Mouse (Mus musculus) thymus, postnatal 10 days (tissue): Measurements from ENCODE around the gene Kctd20.

Experiments
- DNase-seq, 2 experiments: peaks; one replicate each; pipeline ENCODE4 v3.0.0; 2021; ENCODE audit warnings: low spot score in 2 of 2

Kctd20 gene

GRCm38 (mm10) chr17:28932274-28932673 lies 19.5 kb upstream of the Kctd20 start:
- DNase-seq = no peak

GRCm38 (mm10) chr17:28934120-28934916 lies 17.4 kb upstream of the Kctd20 start:
- no peak for DNase-seq

- no peak for DNase-seq
Measured at GRCm38 (mm10) chr17:28936133-28936532, 15.6 kb upstream of the Kctd20 start.

GRCm38 (mm10) chr17:28936622-28937345 lies 15.0 kb upstream of the Kctd20 start:
- DNase-seq = peak; percentile 33 to 73

GRCm38 (mm10) chr17:28940776-28941555 lies 10.8 kb upstream of the Kctd20 start:
- DNase-seq = no peak

- no peak for DNase-seq
Measured at GRCm38 (mm10) chr17:28942101-28942500, 9.6 kb upstream of the Kctd20 start.

GRCm38 (mm10) chr17:28943740-28944139 lies 8.0 kb upstream of the Kctd20 start, which contains the start of gene Pxt1:
Gene Pxt1, minus strand, starts transcription at chr17:28943840.
- DNase-seq = no peak

GRCm38 (mm10) chr17:28944481-28944880 lies 7.3 kb upstream of the Kctd20 start:
- DNase-seq = no peak

- DNase-seq = no peak
Measured at GRCm38 (mm10) chr17:28947011-28947939, 4.5 kb upstream of the Kctd20 start.

GRCm38 (mm10) chr17:28948661-28949060 lies 3.1 kb upstream of the Kctd20 start:
- no peak for DNase-seq

GRCm38 (mm10) chr17:28950751-28951150 lies 999 bp upstream of the Kctd20 start:
- no peak for DNase-seq

- DNase-seq = no peak
Measured at GRCm38 (mm10) chr17:28953251-28953650, 1.5 kb downstream of the Kctd20 start.

- no peak for DNase-seq
Measured at GRCm38 (mm10) chr17:28954416-28954815, 2.7 kb downstream of the Kctd20 start.

GRCm38 (mm10) chr17:28960597-28960996 lies 8.8 kb downstream of the Kctd20 start:
- DNase-seq = no peak

- no peak for DNase-seq
Measured at GRCm38 (mm10) chr17:28961596-28961995, 9.8 kb downstream of the Kctd20 start.

GRCm38 (mm10) chr17:28967021-28967610 lies 15.4 kb downstream of the Kctd20 start:
- DNase-seq = peak in 1 of 2 experiments; percentile 25

GRCm38 (mm10) chr17:28970122-28970521 lies 18.4 kb downstream of the Kctd20 start:
- DNase-seq = no peak

- no peak for DNase-seq
Measured at GRCm38 (mm10) chr17:28979091-28979490, 27.3 kb downstream of the Kctd20 start.

GRCm38 (mm10) chr17:28981081-28981480 lies 29.3 kb downstream of the Kctd20 start:
- DNase-seq = no peak

GRCm38 (mm10) chr17:28982591-28982990 lies 30.8 kb downstream of the Kctd20 start:
- DNase-seq = no peak
